Mouse (Mus musculus) stomach, postnatal 0 days (tissue): ENCODE data around the gene Dusp28.

ENCODE experiments used
- CTCF ChIP-seq: IDR thresholded peaks from 2 replicates; pipeline ENCODE4 v1.5.1; 2016; ENCODE audit warnings: antibody characterized with exemption, low read depth, mild to moderate bottlenecking, moderate library complexity
- EP300 ChIP-seq: optimal IDR thresholded peaks from 2 replicates; pipeline ENCODE3; 2016; ENCODE audit warnings: antibody characterized with exemption

- TF ChIP-seq CTCF (peak; percentile 74), EP300 (no peak)
Observed at GRCm38 (mm10) chr1:92910239-92910885, 3.6 kb downstream of the Dusp28 start, which contains the start of gene Rnpepl1.
